Mouse (Mus musculus) c-Kit-negative CD71-positive TER-119-positive erythroid progenitor cells, embryonic 14.5 days (primary cell): ENCODE results near the gene Ttll6.

Experiments used
- DNase-seq: peaks from one replicate; pipeline ENCODE4 v3.0.0-alpha.2; 2013; ENCODE audit warnings: low read depth, low spot score

The Ttll6 gene

DNA sequence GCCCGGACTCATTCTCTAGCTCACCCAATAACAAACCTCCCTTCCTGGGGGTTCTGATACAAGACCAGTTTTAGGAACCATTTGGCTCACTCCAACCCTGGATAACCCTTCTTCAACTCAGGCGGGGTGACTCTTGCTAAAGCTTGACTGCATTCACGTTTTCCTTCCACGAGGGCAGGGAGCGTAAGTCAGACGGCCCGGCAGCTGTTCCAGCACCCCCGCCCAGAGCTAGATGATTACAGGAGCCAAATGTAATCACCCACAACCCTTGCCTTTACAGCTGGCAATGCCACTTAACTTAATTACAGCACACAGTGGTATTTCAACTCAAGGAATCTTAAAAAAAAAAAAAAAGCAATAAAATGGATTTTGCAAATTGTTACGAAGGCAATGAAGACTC lies 34.5 kb downstream of the Ttll6 start:
- DNase-seq = no peak

DNA sequence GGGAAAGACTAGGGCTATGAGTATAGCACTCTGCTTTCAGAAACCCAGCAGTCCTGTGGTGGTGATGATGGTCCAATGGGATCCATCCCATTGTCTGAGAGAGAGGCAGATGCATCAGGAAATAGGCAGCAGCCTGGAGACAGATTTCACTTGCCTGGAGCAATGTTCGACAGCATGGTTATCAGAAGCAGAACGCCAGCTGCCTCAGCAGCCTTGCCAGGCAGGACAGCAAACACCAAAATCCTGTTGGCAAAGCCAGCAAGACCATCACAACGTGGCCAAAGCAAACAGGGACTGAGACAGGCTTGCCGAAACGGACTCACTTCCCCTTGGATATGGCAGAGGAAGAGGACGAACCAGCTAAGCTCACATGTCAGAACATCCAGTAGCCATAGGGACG lies 35.4 kb downstream of the Ttll6 start:
- no peak for DNase-seq

DNA sequence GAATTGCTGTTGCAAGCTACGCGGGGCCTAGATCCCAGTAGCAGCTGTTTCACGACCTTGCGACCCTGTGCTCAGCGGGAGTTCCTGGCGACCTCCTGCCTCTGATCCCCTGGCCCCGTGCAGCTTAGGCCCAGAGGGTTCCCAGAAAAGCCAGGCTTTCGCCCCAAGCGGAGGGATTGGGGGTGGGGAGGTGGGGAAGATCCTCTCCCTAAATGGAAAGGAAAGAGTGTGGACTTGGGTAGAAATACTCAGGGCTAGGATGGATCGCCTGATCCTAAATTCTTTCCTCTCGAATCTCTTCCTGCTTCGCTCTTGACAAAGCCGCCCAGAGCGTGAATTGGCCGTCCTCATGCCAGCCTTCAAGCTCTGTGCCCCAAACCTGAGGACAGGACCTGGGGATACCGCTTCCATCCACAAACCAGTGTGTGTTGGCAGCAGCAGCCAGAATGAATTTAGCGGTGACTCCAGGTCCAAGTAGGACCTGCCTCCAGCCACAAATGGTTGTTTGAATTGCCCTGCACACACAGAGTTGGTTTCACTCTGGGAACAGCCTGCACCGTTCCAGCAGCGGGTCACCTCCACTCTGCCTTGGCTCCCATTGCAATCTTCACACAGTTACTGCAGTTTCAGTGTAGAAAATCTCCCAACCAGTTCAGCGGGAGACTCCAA lies 37.3 kb downstream of the Ttll6 start:
- no peak for DNase-seq

GRCm38 (mm10) chr11:96171601-96172000 lies 38.0 kb downstream of the Ttll6 start:
- no peak for DNase-seq

DNA sequence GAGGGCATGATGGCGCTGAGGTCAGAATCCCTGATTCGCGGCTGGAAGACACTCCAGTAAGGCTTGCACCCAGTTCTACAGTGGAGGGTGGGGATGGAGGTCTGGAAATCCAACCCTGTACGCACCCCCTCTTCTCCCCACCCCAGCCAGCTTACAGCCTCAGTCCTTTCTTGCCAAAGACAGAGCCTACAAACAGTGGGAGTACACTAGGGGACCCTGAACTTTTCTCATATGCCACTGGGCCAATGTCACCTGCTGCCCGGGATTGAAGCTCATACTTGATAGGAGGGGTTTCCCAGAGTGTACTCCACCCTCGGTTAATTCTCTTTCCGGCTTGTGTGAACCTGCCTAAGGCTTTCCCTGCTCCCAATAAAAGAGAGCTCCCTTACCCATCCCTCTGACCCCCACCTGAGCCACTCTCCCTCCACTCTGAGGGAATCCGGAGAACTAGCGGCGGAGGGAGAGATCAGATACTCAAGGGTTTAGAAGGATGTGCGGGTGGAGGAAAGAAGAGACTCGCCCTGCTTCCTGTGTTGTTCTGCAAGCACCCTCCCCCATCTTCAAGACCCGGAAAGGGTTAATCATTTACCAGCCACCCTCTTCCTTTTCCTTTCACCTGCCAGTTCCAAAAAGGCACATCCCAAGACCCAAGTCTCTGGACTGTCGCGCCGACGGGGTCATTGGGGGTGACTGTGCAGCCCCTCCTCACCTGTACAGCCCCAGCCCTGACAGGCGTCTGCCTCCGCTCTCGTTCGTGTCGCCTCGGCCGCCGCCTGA lies 39.1 kb downstream of the Ttll6 start:
- DNase-seq = no peak

- DNase-seq = no peak
These were observed 39.8 kb downstream of the Ttll6 start for GRCm38 (mm10) chr11:96173288-96173840.

- DNase-seq = no peak
These were observed 41.3 kb downstream of the Ttll6 start for GRCm38 (mm10) chr11:96174881-96175280.

GRCm38 (mm10) chr11:96175511-96175910 lies 41.9 kb downstream of the Ttll6 start:
- no peak for DNase-seq

DNA sequence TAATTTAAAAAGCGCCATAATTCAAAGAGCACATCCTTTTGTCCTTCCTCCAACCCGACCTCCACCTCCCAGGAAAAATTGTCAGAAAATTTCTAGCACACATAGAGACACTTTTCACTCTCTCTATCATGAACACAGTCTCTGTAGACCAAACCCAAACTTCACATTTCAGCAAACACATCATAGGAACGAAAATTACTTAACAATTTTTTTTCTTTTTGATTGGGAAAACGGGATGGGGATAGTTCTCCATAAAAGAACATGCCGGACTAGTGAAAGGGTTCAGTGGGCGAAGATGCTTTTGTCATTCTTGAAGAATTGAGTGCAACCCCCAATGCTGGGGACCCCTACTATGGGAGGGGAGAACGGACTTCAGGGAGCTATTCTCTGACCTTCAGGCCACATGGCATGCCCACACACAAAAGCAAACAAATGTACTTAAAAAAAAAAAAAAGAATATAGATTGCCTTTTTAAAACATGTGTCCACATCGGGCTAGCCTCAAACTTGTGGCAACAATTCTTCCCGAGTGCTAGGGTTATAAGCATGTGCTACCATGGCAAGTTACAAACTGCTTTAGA lies 42.5 kb downstream of the Ttll6 start:
- DNase-seq = no peak

DNA sequence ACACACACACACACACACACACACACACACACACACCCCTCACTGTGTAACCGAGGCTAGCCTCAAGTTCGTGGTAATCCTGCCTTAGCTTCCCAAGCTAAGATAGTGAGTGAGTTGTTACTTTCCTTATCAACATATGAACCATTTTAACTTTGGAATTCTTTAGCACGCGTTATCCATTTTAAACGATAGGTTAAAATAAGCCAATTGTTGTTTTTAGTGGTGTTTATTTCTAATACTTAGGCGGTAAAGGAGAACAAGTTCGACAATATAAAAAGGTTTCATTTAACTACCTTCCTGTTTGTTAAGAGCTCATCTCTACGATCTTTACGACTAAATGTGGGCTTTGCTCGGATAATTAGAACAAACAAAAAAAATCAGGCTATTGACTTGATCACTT lies 43.3 kb downstream of the Ttll6 start:
- DNase-seq = no peak

- DNase-seq = no peak
These were observed 44.1 kb downstream of the Ttll6 start for GRCm38 (mm10) chr11:96177546-96178174.

DNA sequence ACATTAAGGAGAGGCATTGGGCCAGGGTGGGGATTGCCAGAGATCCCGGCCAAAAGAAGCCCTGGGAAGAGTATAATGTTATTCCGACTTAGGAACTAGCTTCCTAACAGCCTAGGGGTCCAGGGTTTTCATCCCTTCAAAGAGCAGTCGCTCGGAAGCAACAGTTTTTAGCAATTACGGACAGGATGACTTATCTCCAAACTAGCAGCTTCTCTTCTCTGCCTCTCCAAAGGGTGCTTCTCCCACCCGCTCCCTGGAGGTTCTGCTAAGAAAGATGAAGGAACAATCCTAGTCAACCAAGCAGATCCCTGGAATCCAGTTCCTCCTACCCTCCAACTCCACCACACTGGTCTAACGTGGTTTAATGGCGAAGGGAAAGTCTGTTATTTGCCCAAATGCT lies 44.8 kb downstream of the Ttll6 start:
- DNase-seq = no peak

- DNase-seq = no peak
These were observed 45.4 kb downstream of the Ttll6 start for GRCm38 (mm10) chr11:96178911-96179503.

- no peak for DNase-seq
These were observed 47.5 kb downstream of the Ttll6 start for GRCm38 (mm10) chr11:96181061-96181460.

DNA sequence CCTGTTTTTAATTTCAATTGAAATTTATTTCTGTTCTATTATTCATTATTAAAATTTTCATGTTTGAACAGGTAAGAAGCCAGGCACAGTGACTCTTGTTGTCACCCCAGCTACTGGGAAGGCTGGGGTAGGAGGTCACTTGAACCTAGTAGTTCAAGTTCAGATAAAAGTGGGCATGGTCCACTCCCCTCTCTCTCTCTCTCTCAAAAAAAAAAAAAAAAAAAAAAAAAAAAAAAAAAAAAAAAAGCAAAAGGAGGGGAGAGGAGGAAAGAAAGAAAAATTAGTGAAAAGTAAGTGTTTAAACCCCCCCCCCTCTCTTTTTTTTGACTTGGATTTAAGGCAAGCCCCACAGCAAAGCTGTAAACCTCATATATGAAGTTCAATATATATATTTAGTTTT lies 50.6 kb downstream of the Ttll6 start:
- DNase-seq = no peak

- DNase-seq = no peak
These were observed 53.7 kb downstream of the Ttll6 start for GRCm38 (mm10) chr11:96187321-96187720.

DNA sequence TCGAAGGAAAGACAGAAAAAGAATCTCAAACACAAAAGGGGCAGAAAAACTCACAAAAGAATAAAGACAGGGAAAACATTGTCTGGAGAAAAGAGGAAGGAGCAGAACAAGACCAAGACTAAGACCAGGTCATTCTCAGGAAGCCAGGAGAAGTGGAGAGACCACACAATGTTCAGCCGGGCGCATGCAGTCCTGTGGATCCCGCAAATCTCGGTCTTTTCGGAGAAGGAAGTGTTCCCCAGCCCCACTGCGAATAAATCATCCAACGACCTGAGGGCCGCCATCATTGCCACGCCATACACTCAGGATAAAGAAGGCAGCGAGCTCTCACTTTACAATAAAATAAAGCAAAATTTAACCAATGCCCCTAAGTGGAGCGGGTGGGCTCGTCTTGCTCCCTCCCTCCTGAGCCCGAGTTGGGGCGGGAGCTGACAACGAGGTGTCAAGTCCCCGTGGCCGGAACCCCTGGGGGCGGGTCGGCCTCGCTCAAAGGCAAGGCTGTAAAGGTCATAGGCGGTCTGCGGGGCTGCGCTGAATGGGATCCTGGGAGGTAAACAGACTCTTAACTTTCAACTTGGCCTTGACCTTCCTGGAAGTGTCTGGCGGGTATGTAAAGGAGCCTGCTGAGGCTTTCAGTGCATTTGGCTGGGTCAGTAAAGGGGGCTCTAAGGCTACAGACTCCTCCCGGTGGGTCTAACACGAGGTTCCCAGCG lies 56.4 kb downstream of the Ttll6 start:
- DNase-seq = no peak

DNA sequence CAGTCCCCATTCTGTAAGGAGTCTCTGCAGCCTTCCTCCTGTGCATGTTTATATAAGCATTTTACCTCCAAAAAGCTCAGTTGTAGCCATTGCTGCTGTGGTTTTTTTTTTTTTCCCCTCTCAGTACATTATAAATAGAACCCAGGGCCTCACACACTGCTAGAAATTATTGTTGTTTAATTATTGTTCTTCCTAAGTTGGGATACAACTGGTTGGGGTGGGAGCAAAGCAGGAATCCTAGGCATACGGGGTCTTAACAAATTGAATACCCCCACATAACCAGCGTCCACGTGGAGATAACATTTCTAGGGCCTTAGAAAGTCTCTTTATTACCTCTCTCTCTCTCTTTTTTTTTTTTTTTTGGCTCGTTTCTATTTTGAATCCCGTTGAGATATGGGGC lies 57.5 kb downstream of the Ttll6 start:
- DNase-seq = no peak

DNA sequence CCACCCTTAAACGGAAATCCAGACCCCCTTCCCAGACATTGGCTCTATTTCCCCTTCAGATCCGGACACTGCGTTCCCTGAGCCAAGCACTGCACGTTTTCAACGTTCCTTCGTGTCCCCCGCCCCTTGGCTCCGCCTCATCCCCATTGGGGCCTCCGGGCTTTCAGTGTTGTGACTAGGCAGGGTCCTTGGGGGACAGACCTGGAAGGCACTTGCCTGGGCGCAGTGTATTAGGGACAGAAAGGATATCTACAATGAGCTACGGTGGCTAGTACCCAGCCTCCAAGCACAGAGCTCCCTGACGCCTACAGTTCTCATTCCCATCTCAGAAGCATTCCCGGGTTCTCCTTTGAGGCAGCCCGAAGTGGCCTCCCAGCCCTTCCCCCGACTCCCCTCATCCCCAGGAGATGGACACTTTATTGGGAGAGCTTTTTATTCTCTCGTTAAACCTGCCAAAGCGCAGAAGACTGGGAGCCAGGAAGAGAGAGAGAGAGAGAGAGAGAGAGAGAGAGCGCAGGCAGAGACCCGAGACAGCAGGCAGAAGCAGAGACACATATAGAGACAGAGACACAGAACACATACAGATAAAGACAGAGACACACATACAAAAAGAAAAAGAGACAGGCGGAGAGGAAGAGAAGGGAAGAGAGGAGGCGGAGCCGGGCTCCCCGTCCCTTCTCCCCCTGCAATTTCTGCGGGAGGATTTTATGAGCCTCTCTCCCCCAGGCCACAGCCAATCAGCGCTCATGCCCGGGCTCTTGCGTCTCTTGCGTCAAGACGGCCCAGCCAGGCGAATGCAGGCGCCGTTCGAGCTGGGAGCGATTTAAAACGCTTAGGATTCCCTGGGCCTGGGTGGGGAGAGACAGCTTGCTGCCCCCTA lies 60.2 kb downstream of the Ttll6 start, which contains the start of gene Hoxb13:
Gene Hoxb13 (plus strand): TSS at position 796 of the 880 bp plus-strand sequence.
- no peak for DNase-seq

- DNase-seq = no peak
These were observed 60.8 kb downstream of the Ttll6 start for GRCm38 (mm10) chr11:96194401-96194710.
